Mouse (Mus musculus): ENCODE measurements at regions not wholly inside any gene's neighbourhood (a gene's known extent, or its start where the extent isn't known, plus 50 kb on each side); places are given as distances from the start of the nearest gene placed in this dataset.
A peak's percentile ranks its signal among the peaks of the same experiment; 100 is the strongest.

- Histone ChIP-seq H3K9ac (no peak overlapping the region), H3K4me3 (ENCODE audit: low read depth, low read length) (no peak overlapping the region), H3K4me1 (ENCODE audit: insufficient read depth) (no peaks in the 10 kb centered on the region), H3K27ac (ENCODE audit: low read depth, low read length) (no peak overlapping the region), H3K36me3 (ENCODE audit: insufficient read depth) (no peaks in the 10 kb centered on the region), H3K4me2 (ENCODE audit: low read depth) (no peak overlapping the region), H3K27me3 (ENCODE audit: insufficient read depth, low read length) (no peaks in the 10 kb centered on the region), H3K9me3 (ENCODE audit: low read length) (no peaks in the 10 kb centered on the region)
- no peak for DNase-seq
- no peak for TF ChIP-seq CTCF (IDR thresholded peaks at IDR 0.05; ENCODE audit: low read depth)
- 83% methylated on average over 6 of the region's 6 CpGs for WGBS
- no peak for ATAC-seq
Measured at GRCm38 (mm10) chr16:86949681-86950080, 404.3 kb upstream of the N6amt1 start.

DNA sequence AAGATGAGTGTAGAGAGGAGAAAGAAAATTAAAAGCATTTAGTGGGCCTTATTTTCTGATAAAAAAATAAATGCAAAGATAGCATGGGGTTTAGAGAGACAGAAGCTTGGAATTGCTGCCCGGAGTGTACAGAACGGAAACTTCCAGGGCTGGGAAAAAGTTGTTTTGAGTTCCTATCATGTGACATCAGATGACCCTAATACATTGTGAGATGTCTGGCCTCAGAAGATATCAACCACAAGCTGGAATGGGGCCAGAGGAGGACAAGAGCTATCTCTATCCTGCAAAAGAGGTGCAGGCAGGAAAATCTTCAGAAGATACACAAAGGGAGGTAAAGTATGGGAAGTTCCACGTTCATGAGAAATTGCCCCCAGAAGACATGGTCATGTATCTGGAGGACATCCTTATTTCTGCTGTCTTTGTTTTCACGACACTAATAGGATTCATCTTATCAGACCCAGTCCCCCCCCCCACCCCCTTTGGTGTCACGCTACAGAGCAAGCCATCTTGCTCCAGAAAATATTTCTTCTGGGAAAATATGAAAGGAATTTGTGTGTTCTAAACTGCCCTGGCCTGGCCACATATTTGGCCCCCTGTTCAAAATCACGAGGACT is 408.3 kb upstream of the N6amt1 start:
- ATAC-seq (no peak), DNase-seq (no peak)
- WGBS, result 90% methylated on average over 6 of the region's 6 CpGs
- no peak for TF ChIP-seq CTCF (IDR thresholded peaks at IDR 0.05; ENCODE audit: low read depth)
- H3K27ac ChIP-seq (ENCODE audit: low read depth, low read length), result no peak overlapping the region
- H3K9ac ChIP-seq, result no peak overlapping the region
- H3K9me3 ChIP-seq (ENCODE audit: low read length), result no peaks in the 10 kb centered on the region
- no peaks in the 10 kb centered on the region for H3K36me3 ChIP-seq (ENCODE audit: insufficient read depth)
- no peak overlapping the region for H3K4me3 ChIP-seq (ENCODE audit: low read depth, low read length)
- no peaks in the 10 kb centered on the region for H3K27me3 ChIP-seq (ENCODE audit: insufficient read depth, low read length)
- H3K4me1 ChIP-seq (ENCODE audit: insufficient read depth), result no peaks in the 10 kb centered on the region
- H3K4me2 ChIP-seq (ENCODE audit: low read depth), result no peak overlapping the region

- no peak for DNase-seq
Measured at GRCm38 (mm10) chr16:86945058-86945457, 408.9 kb upstream of the N6amt1 start.

DNA sequence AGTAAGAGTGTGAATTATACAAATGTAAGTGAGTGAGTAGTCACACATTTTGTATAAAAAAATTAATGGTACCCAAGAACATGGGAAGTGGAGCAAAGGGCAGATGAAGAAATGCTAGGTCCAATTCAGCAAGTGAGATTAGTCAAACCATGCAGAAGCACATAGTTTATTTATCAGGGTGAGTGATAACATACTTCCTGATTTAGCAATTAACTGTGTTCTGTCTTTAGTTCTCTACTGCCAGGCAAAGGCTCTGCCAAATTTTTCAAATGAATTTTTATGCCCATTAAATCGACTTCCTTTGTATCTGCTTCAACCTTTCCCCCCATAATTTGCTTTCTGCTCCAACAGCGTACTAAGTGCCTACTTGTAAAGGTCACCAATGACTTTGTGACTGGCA is 419.0 kb upstream of the N6amt1 start:
- Histone ChIP-seq H3K4me1 (ENCODE audit: insufficient read depth) (no peaks in the 10 kb centered on the region), H3K9me3 (ENCODE audit: low read length) (no peaks in the 10 kb centered on the region), H3K27me3 (ENCODE audit: insufficient read depth, low read length) (no peaks in the 10 kb centered on the region), H3K36me3 (ENCODE audit: insufficient read depth) (no peaks in the 10 kb centered on the region), H3K9ac (no peak overlapping the region), H3K4me2 (ENCODE audit: low read depth) (no peak overlapping the region), H3K27ac (ENCODE audit: low read depth, low read length) (no peak overlapping the region), H3K4me3 (ENCODE audit: low read depth, low read length) (no peak overlapping the region)
- no peak for DNase-seq
- 62% methylated on average over 2 of the region's 2 CpGs for WGBS
- ATAC-seq, result no peak
- no peak for TF ChIP-seq CTCF (IDR thresholded peaks at IDR 0.05; ENCODE audit: low read depth)

More at GRCm38 (mm10) chr16:86945058-86945457, 408.9 kb upstream of the N6amt1 start:
- ATAC-seq, result no peak
- H3K9me3 ChIP-seq (ENCODE audit: low read length), result no peaks in the 10 kb centered on the region
- no peak overlapping the region for H3K4me2 ChIP-seq (ENCODE audit: low read depth)
- H3K9ac ChIP-seq, result no peak overlapping the region
- no peak overlapping the region for H3K27ac ChIP-seq (ENCODE audit: low read depth, low read length)
- no peaks in the 10 kb centered on the region for H3K27me3 ChIP-seq (ENCODE audit: insufficient read depth, low read length)
- no peaks in the 10 kb centered on the region for H3K4me1 ChIP-seq (ENCODE audit: insufficient read depth)
- H3K4me3 ChIP-seq (ENCODE audit: low read depth, low read length), result no peak overlapping the region
- H3K36me3 ChIP-seq (ENCODE audit: insufficient read depth), result no peaks in the 10 kb centered on the region
- TF ChIP-seq CTCF (IDR thresholded peaks at IDR 0.05; ENCODE audit: low read depth), result no peak

GRCm38 (mm10) chr16:86932765-86933164 is 421.2 kb upstream of the N6amt1 start:
- H3K27ac ChIP-seq (ENCODE audit: low read depth, low read length), result no peak overlapping the region
- no peak for TF ChIP-seq CTCF (IDR thresholded peaks at IDR 0.05; ENCODE audit: low read depth)
- no peak overlapping the region for H3K9ac ChIP-seq
- peak; percentile 50 for DNase-seq
- H3K4me1 ChIP-seq (ENCODE audit: insufficient read depth), result no peaks in the 10 kb centered on the region
- no peak overlapping the region for H3K4me2 ChIP-seq (ENCODE audit: low read depth)
- WGBS, result 24% methylated on average over 3 of the region's 3 CpGs
- H3K36me3 ChIP-seq (ENCODE audit: insufficient read depth), result no peaks in the 10 kb centered on the region
- H3K27me3 ChIP-seq (ENCODE audit: insufficient read depth, low read length), result no peaks in the 10 kb centered on the region
- ATAC-seq, result peak; percentile 74
- H3K4me3 ChIP-seq (ENCODE audit: low read depth, low read length), result no peak overlapping the region
- H3K9me3 ChIP-seq (ENCODE audit: low read length), result no peaks in the 10 kb centered on the region

- Histone ChIP-seq H3K9me3 (ENCODE audit: low read length) (no peaks in the 10 kb centered on the region), H3K9ac (no peak overlapping the region), H3K4me2 (ENCODE audit: low read depth) (no peak overlapping the region), H3K27ac (ENCODE audit: low read depth, low read length) (no peak overlapping the region), H3K4me3 (ENCODE audit: low read depth, low read length) (no peak overlapping the region), H3K36me3 (ENCODE audit: insufficient read depth) (no peaks in the 10 kb centered on the region), H3K27me3 (ENCODE audit: insufficient read depth, low read length) (no peaks in the 10 kb centered on the region), H3K4me1 (ENCODE audit: insufficient read depth) (no peaks in the 10 kb centered on the region)
- ATAC-seq, result no peak
- no peak for DNase-seq
- WGBS, result 47% methylated on average over 2 of the region's 2 CpGs
- TF ChIP-seq CTCF (IDR thresholded peaks at IDR 0.05; ENCODE audit: low read depth), result no peak
Measured at GRCm38 (mm10) chr16:86897967-86898710, 455.8 kb upstream of the N6amt1 start.

DNA sequence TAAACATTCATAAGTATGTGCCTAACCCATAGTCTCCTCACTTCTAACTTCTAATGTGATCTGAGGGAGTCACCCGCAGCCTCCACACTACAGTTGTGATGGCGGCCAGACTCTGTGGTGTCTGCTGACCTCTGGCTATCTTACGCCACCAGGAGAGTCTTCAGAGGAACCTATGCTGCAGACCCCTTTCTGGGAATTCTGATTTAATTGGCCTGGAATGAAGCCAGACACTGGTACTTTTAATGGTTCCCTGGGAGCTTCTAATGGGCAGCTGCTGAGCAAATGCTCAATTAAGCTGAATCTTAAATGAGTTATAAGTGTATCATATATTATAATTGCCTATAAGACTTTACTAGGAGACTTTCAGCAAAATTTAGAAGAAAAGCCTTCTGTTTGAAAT is 459.0 kb upstream of the N6amt1 start:
- ATAC-seq, result no peak
- H3K27ac ChIP-seq (ENCODE audit: low read depth, low read length), result no peak overlapping the region
- H3K36me3 ChIP-seq (ENCODE audit: insufficient read depth), result no peaks in the 10 kb centered on the region
- no peak overlapping the region for H3K9ac ChIP-seq
- DNase-seq, result no peak
- H3K4me3 ChIP-seq (ENCODE audit: low read depth, low read length), result no peak overlapping the region
- no peaks in the 10 kb centered on the region for H3K9me3 ChIP-seq (ENCODE audit: low read length)
- TF ChIP-seq CTCF (IDR thresholded peaks at IDR 0.05; ENCODE audit: low read depth), result no peak
- 63% methylated on average over 3 of the region's 3 CpGs for WGBS
- no peaks in the 10 kb centered on the region for H3K4me1 ChIP-seq (ENCODE audit: insufficient read depth)
- no peak overlapping the region for H3K4me2 ChIP-seq (ENCODE audit: low read depth)
- no peaks in the 10 kb centered on the region for H3K27me3 ChIP-seq (ENCODE audit: insufficient read depth, low read length)
